Mouse (Mus musculus): Measurements from ENCODE around the gene Dok3.

Dok3 gene

DNA sequence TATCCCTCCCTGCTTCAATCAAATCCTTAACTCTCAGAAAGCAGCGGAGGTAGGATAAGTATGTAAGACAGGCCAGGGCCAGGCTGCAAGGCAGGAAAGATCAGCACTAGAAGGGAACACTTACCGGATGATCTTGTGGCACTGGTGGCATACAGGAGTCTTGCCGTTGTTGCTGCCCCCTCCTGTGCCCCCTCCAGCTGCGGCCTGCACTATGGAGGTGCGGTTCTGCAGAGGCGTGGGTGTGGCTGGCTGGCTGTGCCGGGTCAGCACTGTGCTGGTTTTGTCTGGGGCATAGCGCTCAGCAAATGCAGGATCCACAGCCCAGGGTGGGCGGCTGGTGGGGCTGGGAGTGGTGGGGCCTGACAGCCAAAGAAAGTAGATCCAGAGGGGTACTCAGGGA is 23.3 kb downstream of the Dok3 start:
- DNase-seq, result no peak

- no peak for DNase-seq
Observed at GRCm38 (mm10) chr13:55504390-55504789, 24.7 kb downstream of the Dok3 start.

DNA sequence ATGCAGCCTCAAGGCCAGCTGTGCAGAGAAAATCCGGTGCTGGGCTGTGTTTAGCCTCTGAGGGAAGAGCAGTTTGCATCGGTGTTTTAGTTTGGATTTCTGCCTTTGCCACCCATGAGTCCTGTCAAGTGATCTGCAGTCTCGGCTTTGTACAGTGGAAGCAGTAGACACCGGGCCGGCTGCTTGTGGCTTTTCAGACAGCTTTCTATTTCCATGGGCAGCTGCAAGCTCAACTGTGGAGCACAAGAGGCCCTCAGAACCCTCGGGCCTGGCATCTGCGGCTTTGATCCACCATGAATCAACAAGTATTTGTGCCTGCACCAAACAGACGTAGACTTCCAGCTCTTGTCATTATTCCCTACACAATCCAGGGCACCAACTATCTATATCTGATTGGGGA is 26.7 kb downstream of the Dok3 start:
- no peak for DNase-seq

DNA sequence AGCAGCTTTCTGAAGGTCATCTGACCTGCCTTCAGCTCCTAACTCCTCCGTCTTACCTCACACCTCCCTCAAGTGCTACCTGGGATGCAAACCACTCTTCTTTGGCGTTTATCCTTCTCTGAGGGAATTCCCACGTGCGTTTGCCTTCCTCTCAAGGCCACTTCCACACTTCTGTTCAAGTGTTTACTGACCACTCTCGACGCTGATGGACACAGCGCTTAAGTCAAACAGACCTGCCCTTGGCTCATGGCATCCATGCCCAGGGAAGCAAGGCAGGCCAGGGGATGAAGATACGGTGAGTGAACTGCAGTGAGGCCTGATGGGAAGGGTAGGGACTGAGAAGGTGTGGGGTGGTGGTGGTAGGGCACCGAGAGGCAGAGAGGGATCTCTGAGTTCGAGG is 28.5 kb downstream of the Dok3 start:
- DNase-seq, result no peak

DNA sequence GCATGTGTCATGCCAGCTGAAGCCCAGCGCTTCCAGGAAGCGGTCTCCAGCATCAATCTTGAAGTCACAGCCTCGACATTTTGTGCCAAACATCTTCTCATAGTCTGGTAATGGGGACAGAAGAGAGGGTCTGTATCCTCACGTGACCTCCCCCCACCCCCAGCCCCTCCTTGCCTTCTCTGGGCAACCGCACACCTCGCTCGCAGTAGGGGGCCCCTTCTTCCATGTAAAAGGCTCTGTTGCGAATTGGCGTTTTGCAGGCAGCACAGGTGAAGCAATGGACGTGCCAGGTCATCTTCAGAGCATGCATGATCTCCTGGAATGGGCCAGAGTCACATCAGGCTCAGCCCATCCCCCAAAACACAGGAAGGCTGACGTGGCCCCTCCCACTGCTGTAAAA is 30.2 kb downstream of the Dok3 start:
- DNase-seq, result no peak

DNA sequence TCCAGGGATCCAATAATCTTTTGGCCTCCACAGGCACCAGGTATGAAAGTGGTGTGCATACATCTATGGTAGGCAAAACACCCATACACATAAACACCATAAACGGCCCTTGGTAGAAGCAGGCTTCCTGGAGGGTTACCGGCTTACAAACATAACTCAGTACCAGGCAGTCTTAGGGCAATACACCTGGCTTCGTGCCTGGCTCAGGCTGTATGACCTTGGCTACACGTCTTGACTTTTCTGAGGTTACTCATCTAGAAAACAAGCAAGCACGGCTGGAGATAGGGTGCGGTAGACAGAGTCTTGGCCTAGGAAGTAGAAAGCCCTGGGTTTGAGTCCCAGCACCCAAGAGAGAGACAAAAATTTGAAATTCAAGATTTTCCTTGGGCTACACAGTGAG is 32.4 kb downstream of the Dok3 start:
- no peak for DNase-seq

DNA sequence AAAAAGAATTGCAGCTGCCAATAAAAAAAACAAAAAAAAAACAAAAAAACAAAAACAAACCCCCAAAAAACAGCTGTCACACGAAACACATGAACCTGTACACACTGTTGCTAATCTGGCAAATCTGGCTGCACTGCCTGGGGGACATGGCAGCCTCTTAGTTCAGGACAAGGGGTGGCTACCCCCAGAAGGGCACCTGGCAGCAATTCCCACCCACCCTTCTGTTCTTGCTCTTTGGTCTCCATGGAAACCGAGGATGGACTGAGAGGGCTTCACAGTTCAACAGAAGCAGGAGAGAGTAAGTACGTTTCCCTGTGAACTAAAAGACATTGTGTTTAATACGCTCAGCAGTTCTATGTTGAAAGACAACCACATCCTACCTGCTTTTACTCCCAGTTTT is 33.4 kb downstream of the Dok3 start:
- no peak for DNase-seq

DNA sequence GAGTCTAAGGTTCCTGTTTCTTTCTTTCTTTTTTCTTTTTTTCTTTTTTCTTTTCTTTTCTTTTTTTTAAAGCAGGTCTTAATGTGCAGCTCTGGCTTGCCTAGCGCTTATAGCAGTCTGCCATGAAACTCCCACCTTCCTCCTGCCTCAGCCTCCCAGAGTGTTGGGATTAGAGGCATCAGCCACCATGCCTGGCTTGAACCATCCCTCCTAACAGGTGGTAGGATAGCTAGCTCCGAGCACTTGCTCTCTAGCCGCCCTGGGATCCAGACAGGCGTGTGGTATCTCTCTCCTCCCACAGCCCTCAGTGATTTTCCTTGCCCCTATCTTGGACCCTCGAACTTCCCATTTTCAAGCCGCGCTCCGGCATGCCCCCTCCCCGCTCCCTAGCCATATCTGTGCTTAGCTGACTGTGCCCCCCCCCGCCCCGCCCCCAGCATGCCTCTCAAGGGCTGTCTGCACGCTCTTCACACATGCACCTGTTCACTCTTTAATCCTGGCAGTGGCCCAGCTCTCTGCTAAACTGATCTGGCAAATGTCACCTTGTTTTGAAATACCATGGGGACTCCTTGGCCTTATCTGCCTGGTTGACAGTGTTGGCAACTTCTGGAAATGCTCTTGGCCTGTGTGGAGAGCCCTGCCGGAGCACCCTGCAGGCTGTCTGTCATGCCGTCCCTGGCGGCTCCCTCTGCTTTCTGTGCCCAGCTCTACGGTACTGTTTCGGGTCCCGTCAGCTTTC is 34.0 kb downstream of the Dok3 start:
- peak; percentile 72 for DNase-seq

DNA sequence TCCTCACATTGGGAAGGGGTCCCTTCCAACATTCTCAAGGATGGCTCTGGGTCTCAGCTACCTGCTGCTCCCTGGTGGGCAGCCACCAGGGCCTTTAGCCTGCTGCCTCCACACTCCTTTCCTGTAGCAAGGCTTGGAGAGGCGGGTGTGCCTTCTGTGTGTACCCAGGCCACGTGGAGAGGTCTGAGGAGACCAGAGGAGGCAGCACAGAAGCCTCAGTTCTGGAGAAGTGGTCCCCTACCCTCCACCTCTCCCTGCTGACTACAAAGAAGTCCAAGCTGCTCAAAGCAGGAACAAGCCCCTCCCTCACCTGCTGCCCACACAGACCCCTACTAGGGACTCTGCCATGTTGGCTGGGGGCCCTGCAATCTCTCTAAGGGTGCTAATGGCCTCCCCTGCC is 34.8 kb downstream of the Dok3 start:
- DNase-seq, result no peak

GRCm38 (mm10) chr13:55487578-55488498 is 41.3 kb downstream of the Dok3 start, which contains the start of gene Dbn1:
TSS of gene Dbn1 (minus strand) at chr13:55488111.
- no peak for DNase-seq

DNA sequence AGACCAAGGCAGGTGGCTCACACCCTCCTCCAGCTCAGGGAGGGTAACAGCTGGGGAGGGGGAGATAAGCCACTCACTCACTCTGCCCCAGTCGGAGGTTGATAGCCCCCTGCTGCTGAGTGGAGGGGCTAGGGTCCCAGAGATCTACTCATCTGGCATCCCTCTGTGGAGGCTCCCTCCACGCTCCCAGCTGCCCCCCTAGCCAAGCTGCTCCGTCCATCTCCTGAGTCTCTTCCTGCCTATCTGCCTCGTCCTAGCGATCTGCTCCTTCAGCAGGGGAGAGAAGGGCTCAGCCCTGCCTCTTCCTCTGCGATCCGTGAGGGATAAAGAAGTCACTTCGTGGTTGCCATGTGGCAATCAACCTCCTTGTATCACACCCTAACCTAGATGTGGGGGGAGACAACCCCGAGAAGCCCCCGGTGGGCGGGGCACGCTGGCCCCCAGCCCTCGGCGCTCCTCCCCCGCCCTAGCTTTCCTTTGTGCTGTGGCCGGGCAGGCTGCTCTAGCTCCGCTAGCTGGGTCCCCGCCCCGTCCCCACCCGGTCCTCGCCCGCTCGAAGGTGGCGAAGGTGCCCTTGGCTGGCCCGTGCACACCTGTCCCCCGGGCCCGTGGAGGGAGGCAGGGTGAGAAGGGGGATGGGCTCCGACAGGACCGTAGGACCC is 42.0 kb downstream of the Dok3 start:
- no peak for DNase-seq

DNA sequence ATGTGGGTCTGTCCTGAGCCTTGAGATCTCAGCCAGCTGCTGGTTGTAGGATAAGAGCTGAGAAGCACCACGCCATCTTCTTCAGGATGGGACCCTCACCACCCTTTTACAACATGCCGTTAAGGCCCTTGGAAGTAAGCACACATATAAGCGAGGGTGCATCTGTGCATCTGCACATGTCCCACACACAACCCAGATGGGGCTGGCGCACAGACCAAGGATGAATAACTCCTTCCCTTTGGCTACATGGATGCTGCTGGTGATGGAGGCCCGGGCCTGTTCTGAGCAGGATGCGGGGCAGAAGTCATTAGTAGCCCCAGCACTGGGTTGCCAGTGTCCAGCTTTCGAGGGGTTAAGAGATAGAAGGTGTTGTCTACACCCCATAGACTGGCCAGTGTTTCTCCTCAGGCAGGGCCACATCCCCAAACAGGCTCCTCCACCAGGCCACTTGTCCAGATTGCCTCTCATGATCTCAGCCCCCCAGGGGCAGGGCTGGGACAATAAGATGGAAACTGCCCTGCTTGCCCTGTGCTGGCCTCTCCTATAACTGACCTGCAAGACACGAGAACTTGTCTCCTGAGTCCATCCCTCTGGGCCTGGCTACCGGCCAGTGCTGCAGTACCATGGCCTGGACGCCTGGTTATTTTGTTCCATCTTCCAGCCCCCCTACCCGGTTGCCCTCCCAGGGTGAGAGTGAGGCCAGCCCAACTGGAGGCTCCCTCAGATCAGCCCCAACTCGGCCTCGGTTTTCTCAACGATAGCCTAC is 42.9 kb downstream of the Dok3 start:
- no peak for DNase-seq

DNA sequence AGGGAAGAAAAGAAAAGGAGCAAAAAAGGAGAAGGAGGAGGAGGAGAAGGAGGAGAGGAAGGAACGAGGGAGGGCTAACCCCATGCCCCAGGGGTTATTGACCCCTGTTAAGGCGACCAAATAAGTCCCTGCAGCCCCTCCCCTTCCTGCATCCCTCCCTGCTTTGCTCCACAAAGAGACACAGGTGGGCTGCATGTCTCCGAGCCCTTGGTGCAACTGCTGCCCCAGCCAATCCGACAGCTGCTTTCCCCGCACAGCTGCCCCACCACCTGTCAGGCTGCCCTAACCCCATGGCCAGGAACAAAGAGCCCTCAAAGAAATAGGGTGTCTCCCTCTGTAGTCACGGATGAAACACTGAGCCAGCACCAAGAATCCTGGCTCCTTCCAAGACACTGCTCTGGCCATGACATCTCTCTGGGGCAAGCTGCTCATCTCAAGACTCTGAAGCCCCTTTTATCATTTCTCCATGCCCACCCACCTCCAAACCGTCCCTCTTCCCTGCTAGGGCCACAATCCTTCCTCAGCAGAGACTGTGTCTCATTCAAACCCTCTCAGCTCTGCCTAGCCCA is 44.5 kb downstream of the Dok3 start:
- no peak for DNase-seq

DNA sequence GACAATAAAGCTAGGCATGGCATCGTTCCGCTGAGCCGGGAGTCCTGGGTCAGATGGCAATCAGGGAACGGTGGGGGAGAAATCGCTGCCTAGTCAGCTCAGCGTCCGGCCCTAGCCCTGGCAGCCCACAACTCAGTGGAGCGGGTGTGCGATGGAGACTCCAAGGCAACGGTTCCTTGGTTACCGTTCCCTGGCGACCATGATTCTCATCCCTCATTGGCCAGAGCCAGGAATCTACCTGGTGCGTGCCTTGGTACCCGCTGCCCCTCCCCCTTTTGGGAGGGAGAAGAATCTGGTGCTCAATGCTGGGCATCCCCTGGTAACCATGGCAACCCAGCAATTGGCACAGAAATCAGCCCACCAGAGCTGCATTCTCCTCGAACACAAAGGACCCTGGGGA is 45.5 kb downstream of the Dok3 start:
- DNase-seq, result no peak

DNA sequence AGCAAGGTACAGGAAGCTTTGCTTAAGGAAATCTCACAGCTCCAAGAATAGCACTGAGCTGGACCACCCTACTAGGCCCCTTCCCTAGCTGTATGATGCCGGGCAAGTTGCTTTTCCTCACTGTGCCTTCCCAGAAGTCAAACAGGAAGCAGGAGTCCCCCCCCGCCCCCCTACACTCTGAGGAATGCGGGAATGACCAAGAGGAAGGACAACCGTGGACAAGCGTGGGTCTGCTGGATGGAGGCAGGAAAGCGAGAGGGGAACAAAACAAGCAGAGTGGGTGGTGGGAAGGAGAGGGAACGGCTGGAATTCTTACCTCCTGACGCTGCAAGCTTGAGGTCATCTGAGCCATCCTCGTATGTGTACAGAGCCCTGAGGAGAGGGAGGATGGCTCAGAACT is 46.0 kb downstream of the Dok3 start:
- no peak for DNase-seq

DNA sequence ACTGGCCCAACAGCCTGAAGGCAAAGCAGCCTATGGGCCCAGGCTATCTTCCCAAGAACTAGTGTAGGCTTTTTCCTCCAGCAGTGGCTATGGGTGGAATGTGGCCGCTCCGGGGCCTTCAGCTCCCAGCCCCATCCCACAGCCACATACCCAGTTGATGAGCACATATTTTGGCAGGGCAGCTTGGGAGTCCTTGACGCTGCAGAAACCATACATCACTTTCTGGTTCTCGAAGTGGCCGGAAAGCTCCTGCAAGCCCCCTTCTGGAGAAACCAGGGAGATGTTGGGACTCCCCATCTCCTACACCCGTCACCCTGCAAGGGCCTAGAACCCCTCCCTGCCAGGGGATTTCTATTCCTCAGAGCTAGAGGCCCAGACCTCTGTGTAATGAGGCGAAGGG is 46.6 kb downstream of the Dok3 start:
- no peak for DNase-seq

DNA sequence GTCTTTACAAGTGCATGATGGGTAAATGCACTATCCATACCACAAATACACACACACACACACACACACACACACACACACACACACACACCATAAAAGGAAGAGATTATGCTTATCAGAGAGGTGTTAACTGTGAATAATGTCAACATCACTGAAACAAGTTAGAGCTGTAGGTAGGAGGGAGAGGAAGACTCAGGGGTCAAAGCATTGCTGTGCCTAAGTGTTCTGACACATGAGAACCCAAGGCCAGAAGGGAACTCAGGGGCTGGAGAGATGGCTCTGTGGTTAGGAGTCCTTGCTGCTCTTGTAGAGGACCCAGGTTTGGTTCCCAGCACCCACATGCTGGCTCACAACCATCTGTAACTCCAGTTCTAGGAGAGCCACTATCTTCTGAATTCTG is 49.2 kb downstream of the Dok3 start:
- no peak for DNase-seq

DNA sequence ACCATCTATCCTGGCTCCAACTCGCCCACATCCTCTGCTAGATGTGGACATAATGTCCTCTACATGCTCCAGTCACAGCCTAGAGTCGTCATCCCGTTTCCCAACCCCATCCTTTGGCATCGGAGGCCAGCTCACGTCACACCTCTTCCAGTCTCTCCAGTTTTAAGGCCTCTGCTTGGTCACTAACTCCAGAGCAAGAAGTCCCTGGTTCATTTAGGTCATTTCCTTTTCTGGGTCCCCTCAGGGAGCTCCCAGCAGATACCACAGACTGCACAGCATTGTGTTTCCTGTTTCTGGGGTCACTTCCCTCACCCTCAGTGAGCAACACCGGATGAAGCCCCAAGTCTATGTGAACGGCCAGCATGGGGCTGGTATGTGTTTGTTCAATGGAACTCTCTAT is 50.1 kb downstream of the Dok3 start:
- no peak for DNase-seq

DNA sequence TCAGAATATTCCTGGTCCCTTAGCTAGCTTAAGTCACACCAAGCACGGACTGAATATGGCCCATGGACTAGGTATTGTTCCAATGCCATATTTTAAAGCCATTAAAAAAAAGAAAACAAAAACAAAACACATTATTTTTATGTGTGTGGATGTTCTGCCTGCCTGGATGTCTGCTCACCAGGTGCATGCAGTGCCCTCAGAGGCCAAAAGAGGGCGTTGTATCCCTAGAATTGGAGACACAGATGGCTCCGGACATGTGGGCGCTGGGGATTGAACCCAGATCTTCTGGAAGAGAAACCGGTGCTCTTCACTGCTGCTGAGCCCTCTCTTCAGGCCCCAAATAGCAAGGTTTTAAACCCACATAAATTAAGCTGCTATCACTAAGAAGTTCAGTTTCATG is 51.1 kb downstream of the Dok3 start:
- no peak for DNase-seq

GRCm38 (mm10) chr13:55477492-55477891 is 51.6 kb downstream of the Dok3 start:
- no peak for DNase-seq

- DNase-seq, result no peak
Observed at GRCm38 (mm10) chr13:55476256-55476655, 52.8 kb downstream of the Dok3 start.

DNA sequence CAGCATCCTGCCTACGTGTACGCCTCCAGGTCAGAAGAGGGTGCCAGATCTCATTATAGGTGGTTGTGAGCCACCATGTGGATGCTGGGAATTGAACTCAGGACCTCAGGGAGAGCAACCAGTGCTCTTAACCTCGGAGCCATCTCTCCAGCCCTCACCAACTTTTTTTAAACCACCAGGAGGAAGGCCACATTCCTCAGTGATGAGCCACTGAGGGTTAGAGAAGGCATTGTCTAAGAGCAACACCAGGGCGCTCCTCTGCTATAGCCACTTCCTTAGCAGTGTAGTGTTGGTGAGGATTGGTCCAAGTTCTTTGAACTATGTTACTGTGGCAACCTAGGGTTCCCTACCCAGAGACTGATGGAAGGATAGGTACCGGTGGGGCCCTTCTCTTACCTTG is 53.3 kb downstream of the Dok3 start:
- DNase-seq, result no peak

- no peak for DNase-seq
Observed at GRCm38 (mm10) chr13:55474621-55475069, 54.5 kb downstream of the Dok3 start.

Measured in cerebellum, adult 8-10 months (tissue).